Mouse (Mus musculus): ENCODE data around the gene Zfp617. TPM values are rescaled to one million over a fixed set of nuclear protein-coding genes. Genes with fewer than 3 reads are reported as not detected.

Zfp617 gene
- 5.6 and 6.4 TPM in 2 replicates for polyA plus RNA-seq (2012; rRNA removed)

GRCm38 (mm10) chr8:71908309-71909261, at the start of gene Zfp617, which contains the start of gene Zfp882:
Zfp617 (plus strand) TSS chr8:71908635.
Zfp882 (plus strand) TSS chr8:71908608.

GRCm38 (mm10) chr8:71881618-71882274, 26.7 kb upstream of the Zfp617 start, which contains the start of gene Zfp709:
Zfp709 (plus strand) TSS chr8:71882019.

GRCm38 (mm10) chr8:71950482-71951221, 42.2 kb downstream of the Zfp617 start, which contains the start of gene Zfp961:
Zfp961 (plus strand) TSS chr8:71951038.

Other genes with a start within 250 kb of the Zfp617 start
- gene Unc13a, start 236.9 kb upstream of the Zfp617 start, polyA plus RNA-seq (2012; rRNA removed), result 0.08 and 0.20 TPM in 2 replicates
- gene Jak3, start 232.3 kb upstream of the Zfp617 start, polyA plus RNA-seq (2012; rRNA removed), result 3.4 and 4.0 TPM in 2 replicates
- gene Insl3, start 219.4 kb upstream of the Zfp617 start, polyA plus RNA-seq (2012; rRNA removed), result 0.70 and 1.2 TPM in 2 replicates
- gene B3gnt3, start 206.8 kb upstream of the Zfp617 start, polyA plus RNA-seq (2012; rRNA removed), result 1.7 and 1.9 TPM in 2 replicates
- gene Fcho1, start 182.9 kb upstream of the Zfp617 start, polyA plus RNA-seq (2012; rRNA removed), result 21.1 and 24.4 TPM in 2 replicates
- gene Zfp709, start 26.6 kb upstream of the Zfp617 start, polyA plus RNA-seq (2012; rRNA removed), result 0.40 and 0.55 TPM in 2 replicates
- 0.53 and 0.68 TPM in 2 replicates for gene Zfp882, start within 50 bp of the Zfp617 start, polyA plus RNA-seq (2012; rRNA removed)
- gene Zfp961, start 42.4 kb downstream of the Zfp617 start, polyA plus RNA-seq (2012; rRNA removed), result 8.4 and 9.4 TPM in 2 replicates
- 0.83 and 1.2 TPM in 2 replicates for gene Cyp4f18, start 101.0 kb downstream of the Zfp617 start, polyA plus RNA-seq (2012; rRNA removed)
- gene Olfr372, start 132.6 kb downstream of the Zfp617 start, polyA plus RNA-seq (2012; rRNA removed), result not detected in 2 replicates
- gene Olfr373, start 174.5 kb downstream of the Zfp617 start, polyA plus RNA-seq (2012; rRNA removed), result not detected in 2 replicates
- gene Olfr374, start 198.4 kb downstream of the Zfp617 start, polyA plus RNA-seq (2012; rRNA removed), result not detected in 2 replicates
- gene Tpm4, start 226.3 kb downstream of the Zfp617 start, polyA plus RNA-seq (2012; rRNA removed), result 54.5 and 55.8 TPM in 2 replicates

Data from liver, embryonic 14 days (tissue).